Mouse (Mus musculus): ENCODE results near the gene Shc1.
A peak's percentile ranks its signal among the peaks of the same experiment; 100 is the strongest.
"Not testable (repeated sequence)": the region's sequence is repeated elsewhere in the genome, so short reads cannot be mapped to it uniquely, and the experiment has no call there.

Gene Shc1

DNA sequence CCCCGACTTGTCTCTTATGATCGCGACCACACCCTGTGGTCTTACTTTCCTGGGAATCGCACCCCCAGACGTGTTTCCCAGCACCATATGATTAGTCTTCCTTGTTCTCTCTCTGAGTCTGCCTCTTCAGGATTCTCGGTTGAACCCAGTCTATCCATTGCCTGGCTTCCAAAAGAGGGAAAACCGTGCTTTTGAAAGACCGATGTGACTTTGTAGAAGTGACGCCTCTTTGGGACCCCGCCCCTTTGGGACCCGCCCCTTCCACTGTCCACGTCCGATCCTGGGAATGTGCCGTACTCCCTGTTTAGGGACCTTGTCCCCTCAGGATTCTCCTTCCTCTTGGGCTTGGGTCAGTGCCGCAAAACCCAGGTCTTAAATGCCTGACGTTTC, 613 bp downstream of the Shc1 start:
- no peak for DNase-seq (ENCODE audit: low read depth)

DNA sequence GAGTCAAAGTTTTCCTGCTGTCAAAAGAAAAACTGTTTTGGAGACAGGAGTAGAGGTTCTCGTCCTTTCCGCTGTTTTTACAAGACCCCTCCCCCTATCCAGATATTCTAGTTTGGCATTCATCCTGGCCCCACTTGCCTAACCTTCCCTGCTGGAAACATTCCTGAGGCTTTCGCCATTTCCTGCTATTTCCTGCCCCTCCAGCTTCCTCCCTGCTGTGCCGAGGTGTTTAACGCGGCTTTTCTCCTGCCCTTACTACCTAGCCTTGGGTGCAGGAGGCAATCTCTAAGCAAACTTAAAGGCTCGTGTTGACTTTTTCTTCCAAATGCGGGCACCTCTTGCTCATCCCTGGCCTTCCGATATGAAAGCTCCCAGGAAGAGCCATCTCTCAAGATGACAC, 1.3 kb downstream of the Shc1 start:
- no peak for DNase-seq (ENCODE audit: low read depth)

DNA sequence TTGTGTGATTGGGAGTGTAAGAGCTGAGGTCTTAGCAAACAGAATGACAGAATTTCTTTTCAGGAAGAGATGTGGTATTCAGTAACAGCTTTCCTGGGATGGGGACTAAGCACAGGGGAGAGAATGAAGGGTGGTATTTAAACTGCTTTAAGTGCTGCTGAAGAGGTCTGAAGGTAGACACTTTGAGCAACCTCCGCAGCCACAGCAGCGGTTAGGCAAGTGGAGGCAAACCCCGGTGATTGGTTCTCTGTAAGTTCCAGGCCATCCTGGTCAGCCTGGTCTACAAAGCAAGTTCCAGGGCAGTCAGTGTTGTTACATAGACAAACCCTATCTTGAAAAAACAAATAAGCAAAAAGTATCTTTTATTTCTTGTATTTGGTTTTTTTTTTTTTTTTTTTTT, 1.7 kb downstream of the Shc1 start:
- DNase-seq (ENCODE audit: low read depth) = no peak

DNA sequence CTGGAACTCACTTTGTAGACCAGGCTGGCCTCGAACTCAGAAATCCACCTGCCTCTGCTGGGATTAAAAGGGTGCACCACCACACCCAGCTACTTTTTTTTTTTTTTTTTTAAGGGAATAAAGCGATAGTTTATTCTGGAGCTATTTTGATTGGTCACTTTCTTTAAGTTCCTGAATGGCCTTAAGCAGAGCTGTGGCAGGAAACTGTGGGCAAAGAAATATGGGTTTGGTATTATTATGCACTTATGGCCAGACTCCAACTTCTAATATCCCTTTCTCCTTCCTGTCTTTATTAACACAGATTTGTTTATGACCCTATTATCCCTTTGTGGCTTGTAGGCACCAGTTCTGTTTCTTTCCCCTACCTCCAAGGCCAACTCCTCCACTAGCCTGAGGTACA, 2.2 kb downstream of the Shc1 start:
- no peak for DNase-seq (ENCODE audit: low read depth)

DNA sequence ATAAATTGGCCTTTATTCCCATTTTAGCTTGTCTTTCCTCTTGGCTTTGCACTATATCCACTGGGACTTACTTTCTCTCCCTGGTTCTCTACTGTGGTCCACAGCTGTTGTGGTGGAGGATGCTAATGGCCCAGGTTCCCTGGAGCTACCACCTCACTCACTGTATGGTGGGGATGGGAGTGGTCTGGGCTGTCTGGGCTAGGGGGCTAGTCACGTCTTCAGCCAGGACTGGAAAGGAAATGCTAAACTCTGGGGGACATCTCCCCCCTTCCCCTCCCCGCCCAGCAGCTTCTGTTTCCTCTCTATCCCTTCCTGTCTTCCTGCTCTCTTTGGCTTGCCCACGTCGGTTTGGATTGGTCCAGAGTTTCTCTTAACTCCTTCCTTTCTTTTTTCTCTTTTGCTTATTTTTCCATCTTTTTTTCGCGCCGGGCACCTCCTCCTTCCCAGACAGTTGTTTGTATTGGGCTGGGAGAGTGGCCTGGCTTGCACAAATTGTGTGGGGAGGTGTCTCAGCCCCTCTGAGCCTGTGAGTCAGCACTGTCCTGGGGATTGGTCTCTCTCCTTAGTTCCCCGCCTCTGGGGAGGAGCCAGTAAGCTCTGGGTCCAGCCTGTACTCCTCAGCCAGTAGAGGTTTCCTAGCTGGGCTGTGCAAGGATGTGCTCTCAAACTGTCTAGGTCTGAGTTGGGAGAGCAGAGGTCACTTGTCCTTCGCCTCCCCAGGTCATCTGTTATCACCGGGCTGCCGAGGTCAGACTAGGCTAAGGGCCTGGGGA, 2.9 kb downstream of the Shc1 start:
- no peak for DNase-seq (ENCODE audit: low read depth)

DNA sequence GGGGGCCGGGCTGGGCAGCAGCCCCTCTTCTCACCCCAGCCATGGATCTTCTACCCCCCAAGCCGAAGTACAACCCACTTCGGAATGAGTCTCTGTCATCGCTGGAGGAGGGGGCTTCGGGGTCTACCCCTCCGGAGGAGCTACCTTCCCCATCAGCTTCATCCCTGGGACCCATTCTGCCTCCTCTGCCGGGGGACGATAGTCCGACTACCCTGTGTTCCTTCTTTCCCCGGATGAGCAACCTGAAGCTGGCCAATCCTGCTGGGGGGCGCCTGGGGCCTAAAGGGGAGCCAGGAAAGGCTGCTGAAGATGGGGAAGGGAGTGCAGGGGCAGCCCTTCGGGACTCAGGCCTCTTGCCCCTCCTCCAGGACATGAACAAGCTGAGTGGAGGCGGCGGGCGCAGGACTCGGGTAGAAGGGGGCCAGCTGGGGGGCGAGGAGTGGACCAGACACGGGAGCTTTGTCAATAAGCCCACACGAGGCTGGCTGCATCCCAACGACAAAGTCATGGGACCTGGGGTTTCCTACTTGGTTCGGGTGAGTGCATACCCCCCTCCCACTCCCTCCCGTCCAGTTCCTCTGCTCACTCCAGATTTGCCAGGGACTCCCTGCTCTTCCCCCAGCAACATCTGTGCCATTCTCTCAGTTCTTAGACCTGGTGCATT, 3.7 kb downstream of the Shc1 start:
- no peak for DNase-seq (ENCODE audit: low read depth)

DNA sequence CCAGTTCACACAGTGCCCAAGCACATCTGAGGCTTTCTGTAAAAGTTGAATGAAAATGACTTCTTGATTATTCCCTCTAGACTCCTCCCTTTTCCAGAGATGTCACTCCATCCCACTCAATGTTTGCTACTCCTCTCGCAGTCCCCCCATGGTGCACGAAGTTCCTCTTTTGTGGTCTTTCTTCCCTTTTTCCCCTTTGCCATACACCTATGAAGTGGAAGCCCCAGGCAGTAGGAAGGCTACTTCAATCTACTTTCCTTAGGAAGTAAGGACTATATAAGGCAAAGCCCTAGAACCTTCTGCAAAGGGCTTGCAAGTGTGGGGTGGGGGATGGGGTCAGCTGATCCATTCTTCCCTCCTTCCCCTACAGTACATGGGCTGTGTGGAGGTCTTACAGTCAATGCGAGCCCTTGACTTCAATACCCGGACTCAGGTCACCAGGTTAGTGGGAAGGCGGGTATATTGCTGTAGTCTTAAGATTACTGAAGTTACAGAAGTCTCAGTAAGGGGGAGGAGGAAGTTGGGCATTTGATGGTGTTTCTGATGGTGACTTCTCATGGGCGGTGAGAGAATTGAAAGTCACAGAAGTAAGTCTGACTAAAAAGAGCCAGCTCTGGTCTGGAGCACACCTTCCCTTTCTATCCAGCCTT, 4.4 kb downstream of the Shc1 start:
- no peak for DNase-seq (ENCODE audit: low read depth)

DNA sequence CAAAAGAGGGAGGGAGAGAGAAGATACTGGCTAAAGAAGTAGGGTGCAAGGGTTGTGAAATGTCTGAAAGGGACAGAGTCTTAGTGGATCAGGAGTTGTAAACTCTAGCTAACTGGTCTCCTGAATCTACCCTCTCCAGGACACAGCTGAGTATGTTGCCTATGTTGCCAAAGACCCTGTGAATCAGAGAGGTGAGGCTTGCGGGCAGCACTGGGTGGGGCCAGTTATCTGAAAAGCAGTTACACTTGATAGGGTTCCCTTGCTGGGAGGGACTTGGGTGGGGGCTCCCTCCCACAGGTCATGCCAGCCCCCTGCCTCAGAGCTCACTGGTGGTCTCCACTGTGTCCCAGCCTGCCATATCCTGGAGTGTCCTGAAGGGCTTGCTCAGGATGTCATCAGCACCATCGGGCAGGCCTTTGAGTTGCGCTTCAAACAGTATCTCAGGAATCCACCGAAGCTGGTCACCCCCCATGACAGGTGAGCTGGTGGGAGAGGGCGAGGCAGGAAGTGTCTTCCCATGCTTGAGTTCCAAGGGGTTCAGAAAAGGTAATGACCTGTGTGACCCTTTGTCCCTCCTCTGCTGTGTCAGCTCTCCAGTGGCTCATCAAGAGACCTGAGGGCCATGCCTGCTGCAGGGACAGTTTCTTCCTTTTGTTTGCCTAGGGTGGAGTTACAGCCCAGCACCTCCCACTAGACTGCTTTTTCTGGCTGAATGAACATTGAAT, 6.3 kb downstream of the Shc1 start:
- no peak for DNase-seq (ENCODE audit: low read depth)

DNA sequence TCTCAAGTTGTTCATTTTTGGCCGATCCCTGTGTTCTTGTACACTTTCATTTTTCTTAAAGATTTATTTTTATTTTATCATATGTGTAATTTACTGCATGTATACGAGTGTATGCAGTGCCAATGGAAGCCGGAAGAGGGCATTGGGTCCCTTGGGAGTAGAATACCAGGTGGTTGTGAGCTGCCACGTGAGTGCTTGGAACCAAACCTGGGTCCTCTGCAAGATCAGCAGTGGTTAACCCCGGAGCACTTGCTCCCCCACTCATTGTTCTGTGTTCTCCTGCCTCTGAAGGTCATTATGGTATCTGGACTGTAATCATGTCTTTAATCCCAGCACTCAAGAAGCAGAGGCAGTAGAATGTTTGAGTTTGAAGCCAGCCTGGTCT, 6.9 kb downstream of the Shc1 start:
- DNase-seq (ENCODE audit: low read depth) = no peak

DNA sequence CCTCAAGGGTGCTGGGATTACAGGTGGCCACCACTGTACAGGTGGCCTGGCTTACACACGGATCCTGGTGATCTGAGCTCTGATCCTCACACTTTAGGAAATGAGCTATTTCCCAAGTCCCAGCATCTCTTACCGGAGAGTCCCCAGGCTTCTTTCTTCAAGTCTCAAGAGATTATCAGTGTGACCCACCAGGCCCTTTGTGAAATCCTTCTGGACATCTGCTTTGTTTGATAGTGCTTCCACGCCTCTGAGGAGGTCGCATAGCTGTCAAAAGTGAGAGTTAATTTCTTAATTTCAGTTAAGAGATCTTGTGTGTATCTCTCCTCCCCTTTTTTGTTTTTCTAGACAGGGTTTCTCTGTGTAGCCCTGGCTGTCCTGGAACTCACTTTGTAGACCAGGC, 7.6 kb downstream of the Shc1 start:
- no peak for DNase-seq (ENCODE audit: low read depth)

DNA sequence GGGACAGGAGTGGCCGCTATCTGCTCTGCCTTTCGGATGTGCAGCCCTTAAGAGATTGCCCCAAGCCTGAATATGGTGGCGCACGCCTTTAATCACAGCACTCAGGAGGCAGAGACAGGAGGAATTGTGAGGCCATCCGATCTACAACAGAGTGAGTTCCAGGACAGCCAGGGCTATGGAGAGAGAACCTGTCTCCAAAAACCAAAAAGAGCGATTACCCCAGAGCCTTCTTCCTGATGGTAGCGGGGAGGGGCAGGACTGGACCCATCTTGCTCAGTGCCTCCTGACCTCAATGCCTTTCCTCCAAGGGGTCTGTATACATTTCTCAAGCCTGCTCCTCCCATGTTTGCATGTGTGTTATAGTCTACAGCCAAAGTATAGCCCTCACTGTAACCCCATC, 10.8 kb downstream of the Shc1 start:
- not testable (repeated sequence) for DNase-seq (ENCODE audit: low read depth)

DNA sequence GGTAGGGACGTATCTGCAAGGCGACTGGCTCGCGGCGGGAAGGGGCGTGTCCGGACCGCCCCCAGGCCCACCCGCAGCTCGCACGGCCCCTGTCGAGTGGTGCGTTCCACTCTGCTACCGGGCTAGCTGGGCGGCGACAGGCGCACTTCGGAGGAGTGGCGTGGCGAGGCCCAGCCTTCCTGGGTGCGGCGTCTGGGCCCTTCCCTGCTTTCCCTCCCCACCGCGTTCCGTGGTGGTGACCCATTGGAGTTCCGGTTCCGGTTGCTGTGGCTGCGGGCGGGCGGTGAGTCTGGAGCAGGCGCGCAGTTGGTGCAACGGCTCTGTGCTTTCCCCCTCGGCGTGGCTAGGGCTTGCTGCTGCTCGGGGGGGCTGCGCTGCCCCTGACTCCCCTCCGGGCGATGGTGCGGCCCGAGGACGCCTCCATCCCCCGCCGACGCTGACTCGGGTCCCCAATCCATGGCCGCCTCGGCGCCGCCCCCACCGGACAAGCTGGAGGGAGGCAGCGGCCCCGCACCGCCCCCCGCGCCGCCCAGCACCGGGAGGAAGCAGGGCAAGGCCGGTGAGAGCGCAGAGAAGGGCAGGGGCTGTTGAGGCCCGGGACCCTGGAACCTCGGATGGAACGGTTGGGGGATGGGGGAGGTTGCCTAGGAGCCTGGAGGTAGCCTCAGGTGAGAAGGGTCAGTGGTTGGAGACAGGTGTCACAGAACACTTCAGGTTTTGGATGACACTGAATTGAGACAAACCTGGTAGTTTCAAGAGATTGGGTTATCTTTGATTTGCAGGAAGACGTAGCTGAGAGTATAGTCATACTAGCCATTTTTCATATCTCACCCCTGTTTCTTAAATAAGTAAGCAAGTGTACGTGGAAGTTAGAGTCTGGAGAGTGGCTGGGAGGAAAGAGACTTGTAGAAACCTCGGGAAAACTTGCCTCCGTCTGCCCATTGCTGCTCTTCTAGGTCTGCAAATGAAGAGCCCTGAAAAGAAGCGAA, 12.2 kb downstream of the Shc1 start, which contains the start of gene Pygo2:
Pygo2 (plus strand) TSS at position 44 of the 989 bp plus-strand sequence.
- peak; percentile 94 for DNase-seq (ENCODE audit: low read depth)

DNA sequence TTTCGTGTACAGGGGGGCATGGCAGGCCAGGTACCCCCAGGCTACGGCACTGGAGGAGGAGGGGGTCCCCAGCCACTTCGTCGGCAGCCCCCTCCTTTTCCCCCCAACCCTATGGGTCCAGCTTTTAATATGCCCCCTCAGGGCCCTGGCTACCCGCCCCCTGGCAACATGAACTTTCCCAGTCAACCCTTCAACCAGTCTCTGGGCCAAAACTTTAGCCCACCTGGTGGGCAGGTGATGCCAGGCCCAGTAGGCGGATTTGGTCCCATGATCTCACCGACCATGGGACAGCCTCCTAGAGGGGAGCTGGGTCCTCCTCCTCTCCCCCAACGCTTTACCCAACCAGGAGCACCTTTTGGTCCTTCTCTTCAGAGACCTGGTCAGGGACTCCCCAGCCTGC, 14.4 kb downstream of the Shc1 start:
- no peak for DNase-seq (ENCODE audit: low read depth)

DNA sequence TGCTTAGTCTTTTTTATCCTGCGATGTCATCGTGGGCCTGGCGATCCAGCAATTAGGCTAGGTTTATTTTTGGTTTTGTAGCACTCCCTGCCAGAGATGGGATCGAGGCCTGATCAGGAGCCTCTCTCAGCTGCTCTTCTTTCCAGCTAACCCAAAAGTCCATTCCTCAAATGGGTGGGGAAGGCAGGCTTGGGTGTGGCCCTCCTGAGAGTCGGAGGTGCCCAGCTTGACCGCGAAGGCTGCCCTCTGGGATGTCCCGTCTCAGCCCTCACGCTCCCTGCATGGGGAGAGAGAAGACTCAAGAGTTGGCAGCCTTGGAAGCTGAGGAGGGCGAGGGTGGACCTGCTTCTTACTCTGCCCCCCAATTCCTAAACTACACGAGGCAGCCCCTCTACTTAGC, 16.3 kb downstream of the Shc1 start:
- no peak for DNase-seq (ENCODE audit: low read depth)

DNA sequence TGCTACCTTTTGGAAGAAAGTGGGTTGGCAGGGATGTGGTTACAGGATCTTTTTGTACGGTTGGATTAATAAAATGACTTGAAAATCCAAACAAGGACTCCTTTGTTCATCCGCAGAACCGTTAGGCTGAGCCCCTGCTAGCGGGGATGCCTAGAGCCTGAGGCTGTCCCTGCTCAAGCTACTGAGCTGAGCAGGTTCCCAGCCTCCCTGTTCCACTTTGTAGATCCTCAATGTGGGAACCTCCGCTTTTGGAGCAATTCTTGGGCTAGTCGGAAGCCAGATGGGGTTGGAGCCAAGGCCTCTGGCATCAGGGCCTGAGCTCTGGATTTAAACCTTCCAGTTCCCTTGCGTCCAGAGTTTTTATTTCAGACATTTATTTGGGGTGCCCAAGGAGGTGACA, 16.8 kb downstream of the Shc1 start:
- no peak for DNase-seq (ENCODE audit: low read depth)

DNA sequence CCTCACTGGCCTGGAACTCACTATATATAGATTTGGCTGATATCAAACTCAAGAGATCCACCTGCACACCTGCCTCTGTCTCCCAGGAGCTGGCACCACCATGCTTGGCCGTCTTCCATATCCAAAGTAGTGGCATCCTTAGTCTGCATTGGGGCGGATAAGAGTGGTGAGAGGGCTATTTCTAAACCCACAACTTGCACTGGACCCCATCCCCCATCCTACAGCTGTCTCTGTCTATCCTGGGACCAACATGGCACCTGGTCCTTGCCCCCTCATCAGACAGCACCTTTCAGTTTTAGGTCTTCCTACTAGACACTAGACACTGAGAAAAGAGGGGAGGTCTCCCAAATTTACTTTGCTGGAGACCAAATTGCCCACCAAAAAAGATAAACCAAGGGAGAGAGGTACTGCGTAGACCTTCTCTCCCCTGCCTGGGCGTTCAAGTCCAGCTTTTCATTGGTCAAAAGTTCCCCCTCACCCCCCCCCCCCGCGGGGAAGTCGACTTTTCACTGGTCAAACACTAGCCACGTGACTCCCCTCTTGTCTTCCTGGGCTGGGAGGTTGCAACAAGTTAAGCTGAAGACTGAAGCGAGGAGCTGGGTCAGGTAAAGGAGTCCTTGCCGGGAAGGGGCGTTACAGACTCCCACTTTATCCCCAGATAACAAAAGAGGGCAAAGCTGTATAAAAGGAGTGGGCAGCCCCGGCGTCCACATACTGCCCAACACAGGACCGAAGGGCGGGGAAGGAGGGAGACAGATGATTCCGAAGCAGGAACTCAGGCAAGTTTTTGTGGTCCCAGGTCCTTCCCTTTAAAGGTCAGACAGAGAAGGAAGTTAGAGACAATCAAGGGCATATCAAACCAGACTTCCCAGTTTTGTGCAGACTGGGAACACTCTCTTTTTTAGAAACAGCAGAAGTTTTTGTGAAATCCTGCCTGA, 18.2 kb downstream of the Shc1 start, which contains the start of gene Pbxip1:
Pbxip1 (plus strand) TSS at position 531 of the 938 bp plus-strand sequence.
- peak; percentile 84 for DNase-seq (ENCODE audit: low read depth)

DNA sequence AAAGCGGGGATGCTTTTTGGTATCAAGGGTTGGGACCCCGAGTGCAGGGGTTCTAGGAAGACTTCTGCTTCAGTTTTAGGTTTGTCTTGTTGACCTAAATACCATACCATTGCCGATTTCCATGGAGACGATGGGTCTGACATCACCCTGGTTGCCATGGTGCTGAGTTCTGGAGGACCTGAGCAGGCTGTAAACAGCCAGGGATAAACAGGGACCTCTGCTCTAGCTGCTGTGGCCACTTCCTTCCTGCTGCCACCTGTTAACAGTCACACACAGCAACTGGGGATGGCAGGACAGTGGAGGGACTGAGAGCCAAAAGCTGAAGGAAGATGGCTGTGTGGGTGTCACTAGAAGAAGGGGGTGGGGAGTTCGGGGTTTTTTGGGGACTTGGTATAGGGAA, 19.0 kb downstream of the Shc1 start:
- peak; percentile 79 for DNase-seq (ENCODE audit: low read depth)

DNA sequence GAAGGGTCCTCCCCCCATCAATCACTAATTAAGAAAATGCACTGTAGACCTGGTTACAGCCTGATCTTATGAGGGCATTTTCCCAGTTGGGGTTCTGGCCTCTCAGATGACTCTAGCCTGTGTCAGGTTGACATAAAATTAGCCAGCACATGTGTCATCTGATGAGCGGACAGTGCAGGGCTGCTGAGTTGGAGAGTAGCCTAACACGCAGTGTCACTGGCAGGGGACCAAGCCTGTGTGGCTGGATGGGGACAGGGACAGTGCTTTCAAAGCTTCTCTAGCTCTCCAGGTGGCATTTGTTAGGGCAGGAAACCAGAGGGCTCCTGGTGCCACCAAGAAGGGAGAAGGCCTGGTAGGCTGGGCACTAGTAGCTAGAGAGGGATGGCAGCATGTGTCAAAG, 22.4 kb downstream of the Shc1 start:
- no peak for DNase-seq (ENCODE audit: low read depth)

DNA sequence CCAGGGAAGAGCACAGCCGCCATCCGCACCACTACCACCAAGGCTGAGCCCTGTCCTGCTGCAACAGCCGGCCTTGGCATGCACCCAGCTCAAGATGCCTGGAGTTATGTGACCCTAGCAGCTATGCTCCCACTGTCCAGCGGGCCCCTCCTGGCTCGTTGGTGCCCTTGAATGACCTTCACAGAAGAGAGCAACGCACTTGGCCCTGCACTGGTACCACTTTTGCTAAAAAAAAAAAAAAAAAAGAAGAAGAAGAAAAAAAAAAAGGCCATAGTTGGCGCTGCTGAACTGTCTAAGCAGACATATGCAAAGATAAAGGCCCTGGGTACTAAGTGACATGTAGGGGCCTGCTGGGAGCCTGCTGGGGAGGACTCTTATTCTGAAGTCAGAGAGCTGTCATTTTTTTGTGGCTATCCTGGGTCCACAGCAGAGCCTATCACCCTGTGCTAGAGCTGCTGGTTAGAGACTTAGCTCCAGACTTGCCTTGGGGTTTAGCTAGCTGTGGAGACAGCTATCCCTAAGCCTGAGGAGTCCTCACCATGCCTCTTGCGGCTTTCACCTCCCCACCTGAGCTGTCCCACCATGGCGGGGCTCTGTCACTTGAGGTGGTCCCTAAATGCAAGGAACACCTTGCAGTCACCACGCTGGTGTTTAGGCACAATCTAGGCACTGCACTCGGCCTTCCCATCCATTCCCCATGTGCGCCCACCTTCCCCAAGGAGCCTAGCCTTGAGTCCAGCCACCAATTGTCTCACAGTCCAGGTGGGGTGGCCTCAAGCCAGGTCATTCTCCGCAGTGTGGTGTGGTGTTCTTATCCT, 30.7 kb downstream of the Shc1 start:
- peak; percentile 54 for DNase-seq (ENCODE audit: low read depth)
